ENCODE assay signal across 10 mouse cellular contexts in genomic region chr7:134301285-134301684, GRCm38 (mm10).
DNase-seq lines count a peak whose midpoint lies in the region; ATAC-seq lines count a peak whose summit lies in the region.
"Had no signal": no experiment of that assay in that cellular context is flagged by ENCODE, and none has a peak within 500 bp of the region (broad histone marks: within the 10 kb centered on the region; RNA-seq: fewer than 3 reads in every experiment).

No protein-coding gene starts in this region.

- no peak overlapping the region for H3K27ac ChIP-seq in kidney, embryonic 14.5 days (ENCODE audit: low read depth, low read length)
- H3K27ac ChIP-seq: embryonic facial prominence, embryonic 12.5 days had no signal

- H3K4me3 ChIP-seq in kidney, embryonic 14.5 days (ENCODE audit: low read length): no peak overlapping the region
- H3K4me3 ChIP-seq: embryonic facial prominence, embryonic 12.5 days; myocyte had no signal

- 55% methylated on average over 8 of the region's 8 CpGs for WGBS in kidney, embryonic 14.5 days

- no peaks in the 10 kb centered on the region for H3K36me3 ChIP-seq in kidney, embryonic 14.5 days (ENCODE audit: control insufficient read depth, insufficient read depth, low read length)
- H3K36me3 ChIP-seq: embryonic facial prominence, embryonic 12.5 days had no signal

- H3K4me2 ChIP-seq in kidney, embryonic 14.5 days (replicated peaks; ENCODE audit: low read depth, low read length): no peak overlapping the region
- H3K4me2 ChIP-seq: embryonic facial prominence, embryonic 12.5 days had no signal

- DNase-seq in CD4-positive, CD25-positive, alpha-beta regulatory T cell, adult 2 months (ENCODE audit: low read depth, low spot score): peak; percentile 4
- peak; percentile 50 to 64 for DNase-seq in kidney, postnatal 4 days
- peak; percentile 52 for DNase-seq in embryo, embryonic 11 days
- peak; percentile 48 for DNase-seq in mesoderm, embryonic 11.5 days (ENCODE audit: low read depth, low spot score)
- DNase-seq in cerebellum, postnatal 36 days: no peak
- no peak for DNase-seq in urinary bladder, postnatal 25 days (ENCODE audit: low spot score)

- H3K4me1 ChIP-seq in kidney, embryonic 14.5 days (ENCODE audit: control insufficient read depth, insufficient read depth, low read length): no peaks in the 10 kb centered on the region
- H3K4me1 ChIP-seq: embryonic facial prominence, embryonic 12.5 days had no signal

- H3K27me3 ChIP-seq in kidney, embryonic 14.5 days (ENCODE audit: control insufficient read depth, insufficient read depth, low read length): no peaks in the 10 kb centered on the region
- H3K27me3 ChIP-seq: embryonic facial prominence, embryonic 12.5 days had no signal

- no peak for ATAC-seq in CD4-positive, CD25-positive, alpha-beta regulatory T cell, adult 4 months
- no peak for ATAC-seq in kidney, embryonic 14.5 days (ENCODE audit: low FRiP score, low TSS enrichment)

- no peaks in the 10 kb centered on the region for H3K9me3 ChIP-seq in kidney, embryonic 14.5 days (ENCODE audit: control insufficient read depth, low read length)
- H3K9me3 ChIP-seq: embryonic facial prominence, embryonic 12.5 days had no signal

- no peak overlapping the region for H3K9ac ChIP-seq in kidney, embryonic 14.5 days (ENCODE audit: low read depth, low read length)
- H3K9ac ChIP-seq: embryonic facial prominence, embryonic 12.5 days had no signal

Comparison
In these comparisons a context has a peak if more than half of its experiments do, and no peak if none do; other contexts are left out.
1. DNase-seq: peak in CD4-positive, CD25-positive, alpha-beta regulatory T cell, adult 2 months (single experiment), kidney, postnatal 4 days (2 of 2), embryo, embryonic 11 days (single experiment) and mesoderm, embryonic 11.5 days (single experiment); none in cerebellum, postnatal 36 days (0 of 2) and urinary bladder, postnatal 25 days (single experiment).